ENCODE assay signal across 20 mouse cellular contexts in the genomic region with DNA sequence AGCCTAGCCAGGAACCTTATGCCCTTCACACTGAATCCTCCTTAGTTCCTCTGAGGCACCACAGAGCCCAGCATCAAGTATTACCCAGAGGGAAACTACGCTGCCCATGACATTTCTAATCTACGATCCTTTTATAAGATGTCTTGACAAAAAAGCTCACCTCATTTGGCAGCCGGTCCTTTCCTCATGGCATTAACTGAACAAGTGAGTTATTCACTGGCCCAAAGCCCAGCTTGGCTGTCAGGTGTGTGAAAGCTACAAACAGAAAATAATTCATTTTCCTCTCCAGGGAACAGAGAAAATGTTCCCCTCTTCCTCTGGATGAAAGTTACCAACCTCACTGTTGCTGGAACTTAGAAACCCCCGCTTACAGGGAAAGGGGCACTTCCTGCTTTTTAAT.
"Had no signal": no experiment of that assay in that cellular context is flagged by ENCODE, and none has a peak within 500 bp of the region (broad histone marks: within the 10 kb centered on the region; RNA-seq: fewer than 3 reads in every experiment).

No protein-coding gene starts in this region.

- H3K27ac ChIP-seq: kidney, embryonic 15.5 days; limb, embryonic 12.5 days; limb, embryonic 15.5 days; liver, embryonic 14.5 days; macrophage; midbrain, embryonic 12.5 days; stomach, postnatal 0 days had no signal

- H3K4me2 ChIP-seq: kidney, embryonic 15.5 days; limb, embryonic 12.5 days; limb, embryonic 15.5 days; liver, embryonic 11.5 days; lung, embryonic 14.5 days; midbrain, embryonic 12.5 days had no signal

- H3K36me3 ChIP-seq: kidney, embryonic 15.5 days; limb, embryonic 12.5 days; limb, embryonic 15.5 days; midbrain, embryonic 12.5 days had no signal

- H3K27me3 ChIP-seq: kidney, embryonic 15.5 days; limb, embryonic 12.5 days; limb, embryonic 15.5 days; midbrain, embryonic 12.5 days had no signal

- H3K4me1 ChIP-seq: limb, embryonic 12.5 days; limb, embryonic 15.5 days; midbrain, embryonic 12.5 days had no signal

- H3K9me3 ChIP-seq: kidney, embryonic 15.5 days; limb, embryonic 12.5 days; limb, embryonic 15.5 days; midbrain, embryonic 12.5 days had no signal

- ATAC-seq: liver, postnatal 0 days; lung, postnatal 0 days; midbrain, embryonic 16.5 days had no signal

- H3K9ac ChIP-seq: kidney, embryonic 15.5 days; limb, embryonic 12.5 days; limb, embryonic 15.5 days; liver, embryonic 14.5 days; liver, postnatal 0 days; lung, embryonic 14.5 days; midbrain, embryonic 12.5 days had no signal

- H3K4me3 ChIP-seq: kidney, embryonic 15.5 days; limb, embryonic 12.5 days; limb, embryonic 15.5 days; midbrain, embryonic 12.5 days had no signal

- DNase-seq: kidney, postnatal 4 days; left cerebral cortex, postnatal 4 days; liver, postnatal 0 days; lung, embryonic 14.5 days; right cerebral cortex, adult 18-20 months; right cerebral cortex, postnatal 14 days; right cerebral cortex, postnatal 4 days; thymus, adult 2 months; thymus, postnatal 14 days; thymus, postnatal 4 days had no signal
